Mouse (Mus musculus) midbrain, embryonic 15.5 days (tissue): ENCODE measurements around the gene Oas1h. TPM values are rescaled to one million over a fixed set of nuclear protein-coding genes. Genes with fewer than 3 reads are reported as not detected.
A peak's percentile ranks its signal among the peaks of the same experiment; 100 is the strongest.

Source experiments
- ATAC-seq: fragments of 200-750 bp; cut with Nextera tagmentation; replicated peaks from 2 replicates; pipeline ENCODE4 v1.8.0; 2017; ENCODE audit warnings: moderate TSS enrichment
- H3K27ac ChIP-seq: fragments of 300-500 bp; sonication (generic); 2 replicates; pipeline ENCODE4 v1.5.1; 2015; ENCODE audit warnings: mild to moderate bottlenecking, inconsistent platforms
- H3K27me3 ChIP-seq: fragments of 300-500 bp; sonication (generic); replicated peaks from 2 replicates; pipeline ENCODE4 v1.6.1; 2015; ENCODE audit warnings: inconsistent platforms
- H3K36me3 ChIP-seq: fragments of 300-500 bp; sonication (generic); replicated peaks from 2 replicates; pipeline ENCODE4 v1.6.1; 2015; ENCODE audit warnings: inconsistent platforms
- H3K4me1 ChIP-seq: fragments of 300-500 bp; sonication (generic); 2 replicates; pipeline ENCODE4 v1.6.1; 2015; ENCODE audit warnings: inconsistent platforms
- H3K4me2 ChIP-seq: fragments of 300-500 bp; sonication (generic); 2 replicates; pipeline ENCODE4 v1.6.1; 2015; ENCODE audit warnings: inconsistent platforms, mild to moderate bottlenecking, moderate library complexity
- H3K4me3 ChIP-seq: fragments of 300-500 bp; sonication (generic); 2 replicates; pipeline ENCODE4 v1.5.1; 2015; ENCODE audit warnings: mild to moderate bottlenecking, inconsistent platforms
- H3K9ac ChIP-seq: fragments of 300-500 bp; sonication (generic); 2 replicates; pipeline ENCODE4 v1.6.1; 2015; ENCODE audit warnings: mild to moderate bottlenecking, inconsistent platforms
- H3K9me3 ChIP-seq: fragments of 300-500 bp; sonication (generic); 2 replicates; pipeline ENCODE4 v1.6.1; 2016; ENCODE audit warnings: inconsistent platforms
- WGBS: fragments of 180-500 bp; shearing (Covaris S2); methylation state at CpG from one replicate; pipeline ENCODE4 v1.1.7; 2015; ENCODE audit warnings: mixed read lengths; 5-methylcytosine and 5-hydroxymethylcytosine counted together
- polyA plus RNA-seq: library from polyadenylated mRNA; unstranded; fragments of >200 nt; fragmentation: Nextera tagmentation; extraction: Ambion mirVana; gene quantifications from 2 replicates; pipeline ENCODE4 v1.2.1, GENCODE M21; 2015

Gene Oas1h
- not detected in 2 replicates for polyA plus RNA-seq

GRCm38 (mm10) chr5:120861121-120861520, at the start of gene Oas1h:
TSS of gene Oas1h (plus strand) at chr5:120861421.
- Histone ChIP-seq H3K9ac (no peak within 1 kb of the TSS), H3K4me2 (no peak within 1 kb of the TSS), H3K9me3 (no peaks in the 10 kb centered on the region), H3K36me3 (no peaks in the 10 kb centered on the region), H3K4me1 (no peaks in the 10 kb centered on the region), H3K27me3 (no peaks in the 10 kb centered on the region), H3K4me3 (no peak within 1 kb of the TSS), H3K27ac (no peak within 1 kb of the TSS)
- 49% methylated on average over 4 of the region's 4 CpGs for WGBS
- ATAC-seq: no peak

DNA sequence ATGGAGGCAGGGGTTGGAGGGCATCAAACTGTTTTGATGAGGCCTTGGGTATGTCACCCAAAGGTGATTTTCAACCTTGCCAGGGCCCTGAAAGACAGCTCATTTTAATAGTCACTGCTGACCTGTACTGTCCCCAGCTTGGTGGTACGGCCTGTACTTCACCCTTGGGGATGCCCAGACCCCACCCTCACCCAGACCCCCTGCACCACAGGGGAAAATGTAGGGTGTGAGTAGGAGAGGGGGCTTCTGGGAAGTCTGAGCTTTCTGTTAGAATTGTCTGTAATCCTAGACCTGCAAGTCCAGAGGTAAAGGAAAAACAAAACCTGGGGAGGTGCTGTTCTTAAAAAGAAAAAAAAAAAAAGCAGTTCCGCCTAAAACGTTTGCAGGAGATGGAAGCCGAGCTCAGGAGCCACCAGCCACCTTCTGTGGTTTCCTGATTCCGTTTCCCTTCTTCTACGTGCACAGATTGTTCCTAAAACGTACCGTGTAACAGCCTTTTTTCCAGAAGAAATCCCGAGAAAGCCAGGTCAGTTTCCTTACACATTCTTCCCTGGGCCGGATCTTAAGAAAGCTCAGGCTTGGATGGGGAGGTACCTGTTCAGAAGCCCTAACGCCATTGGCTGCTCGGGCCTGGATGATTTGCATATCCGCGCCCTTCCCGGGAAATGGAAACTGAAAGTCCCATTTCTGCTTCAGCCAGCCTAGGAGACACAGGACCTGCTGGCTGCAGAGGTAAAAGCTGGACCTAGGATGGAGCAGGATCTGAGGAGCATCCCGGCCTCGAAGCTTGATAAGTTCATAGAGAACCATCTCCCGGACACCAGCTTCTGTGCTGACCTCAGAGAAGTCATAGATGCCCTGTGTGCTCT, 49.0 kb upstream of the Oas1h start, which contains the start of gene Oas1c:
TSS of gene Oas1c (minus strand) at position 564 of the 869 bp plus-strand sequence.
- WGBS: 9% methylated on average over 18 of the region's 18 CpGs

GRCm38 (mm10) chr5:120813023-120813422, 48.2 kb upstream of the Oas1h start:
- WGBS: 82% methylated on average over 6 of the region's 6 CpGs
- Histone ChIP-seq H3K27ac (no peak overlapping the region), H3K36me3 (no peaks in the 10 kb centered on the region), H3K4me1 (peaks cover 13% of the 10 kb centered on the region), H3K9ac (no peak overlapping the region), H3K4me3 (no peak overlapping the region), H3K9me3 (no peaks in the 10 kb centered on the region), H3K27me3 (no peaks in the 10 kb centered on the region), H3K4me2 (peak overlapping the region; percentile 54)
- ATAC-seq: no peak

More for the DNA sequence above, 49.0 kb upstream of the Oas1h start, which contains the start of gene Oas1c:
- Histone ChIP-seq H3K4me1 (peaks cover 13% of the 10 kb centered on the region), H3K9me3 (no peaks in the 10 kb centered on the region), H3K4me2 (peak within 1 kb of the TSS; percentile 54), H3K27ac (peak within 1 kb of the TSS; percentile 80), H3K9ac (peak within 1 kb of the TSS; percentile 41), H3K36me3 (no peaks in the 10 kb centered on the region), H3K4me3 (peak within 1 kb of the TSS; percentile 26), H3K27me3 (no peaks in the 10 kb centered on the region)
- ATAC-seq: peak; percentile 86

DNA sequence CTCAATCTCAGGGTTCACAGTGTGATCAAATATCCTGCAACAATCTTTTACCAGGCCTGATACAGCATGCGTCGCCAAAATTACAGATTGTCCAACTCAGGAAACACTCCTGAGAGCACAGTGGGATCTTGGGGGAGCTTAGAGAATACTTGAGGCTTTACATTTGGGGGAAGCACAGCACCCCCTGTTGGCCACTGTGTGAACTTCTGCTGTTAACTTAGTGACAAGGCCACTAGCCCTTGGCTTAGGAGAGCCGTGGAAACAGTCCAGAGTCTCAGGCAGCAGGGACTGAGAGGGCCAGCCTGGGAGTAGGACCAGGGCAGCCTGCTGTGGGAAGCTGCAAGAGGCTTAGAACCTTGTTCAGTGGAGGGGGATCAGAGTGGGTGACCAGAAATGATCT, 45.3 kb upstream of the Oas1h start:
- WGBS: 68% methylated on average over 3 of the region's 3 CpGs
- ATAC-seq: no peak

GRCm38 (mm10) chr5:120818999-120819398, 42.2 kb upstream of the Oas1h start:
- no peaks in the 10 kb centered on the region for H3K36me3 ChIP-seq
- no peaks in the 10 kb centered on the region for H3K9me3 ChIP-seq
- H3K4me1 ChIP-seq: no peaks in the 10 kb centered on the region
- ATAC-seq: no peak
- no peaks in the 10 kb centered on the region for H3K27me3 ChIP-seq
- no peak overlapping the region for H3K9ac ChIP-seq
- H3K4me2 ChIP-seq: no peak overlapping the region
- H3K27ac ChIP-seq: no peak overlapping the region
- H3K4me3 ChIP-seq: no peak overlapping the region

More for the DNA sequence above, 45.3 kb upstream of the Oas1h start:
- Histone ChIP-seq H3K9me3 (no peaks in the 10 kb centered on the region), H3K4me3 (no peak overlapping the region), H3K27me3 (no peaks in the 10 kb centered on the region), H3K27ac (no peak overlapping the region), H3K4me2 (no peak overlapping the region), H3K4me1 (peaks cover 13% of the 10 kb centered on the region), H3K36me3 (no peaks in the 10 kb centered on the region), H3K9ac (no peak overlapping the region)

- no peaks in the 10 kb centered on the region for H3K27me3 ChIP-seq
- WGBS: 83% methylated on average over 4 of the region's 4 CpGs
- no peaks in the 10 kb centered on the region for H3K9me3 ChIP-seq
- H3K27ac ChIP-seq: no peak overlapping the region
- H3K36me3 ChIP-seq: no peaks in the 10 kb centered on the region
- H3K4me1 ChIP-seq: peaks cover 9% of the 10 kb centered on the region; the same call in 1 of the 2 replicates
- no peak for ATAC-seq
- no peak overlapping the region for H3K9ac ChIP-seq
- no peak overlapping the region for H3K4me2 ChIP-seq
- H3K4me3 ChIP-seq: no peak overlapping the region
Measured at GRCm38 (mm10) chr5:120831031-120831430, 30.2 kb upstream of the Oas1h start.

GRCm38 (mm10) chr5:120833335-120834280, 27.6 kb upstream of the Oas1h start:
- Histone ChIP-seq H3K4me2 (peak overlapping the region; percentile 32), H3K27me3 (no peaks in the 10 kb centered on the region), H3K27ac (no peak overlapping the region), H3K4me3 (no peak overlapping the region), H3K9ac (no peak overlapping the region), H3K9me3 (no peaks in the 10 kb centered on the region), H3K36me3 (no peaks in the 10 kb centered on the region), H3K4me1 (peaks cover 9% of the 10 kb centered on the region; the same call in 1 of the 2 replicates)
- WGBS: 9% methylated on average over 17 of the region's 17 CpGs
- ATAC-seq: no peak

DNA sequence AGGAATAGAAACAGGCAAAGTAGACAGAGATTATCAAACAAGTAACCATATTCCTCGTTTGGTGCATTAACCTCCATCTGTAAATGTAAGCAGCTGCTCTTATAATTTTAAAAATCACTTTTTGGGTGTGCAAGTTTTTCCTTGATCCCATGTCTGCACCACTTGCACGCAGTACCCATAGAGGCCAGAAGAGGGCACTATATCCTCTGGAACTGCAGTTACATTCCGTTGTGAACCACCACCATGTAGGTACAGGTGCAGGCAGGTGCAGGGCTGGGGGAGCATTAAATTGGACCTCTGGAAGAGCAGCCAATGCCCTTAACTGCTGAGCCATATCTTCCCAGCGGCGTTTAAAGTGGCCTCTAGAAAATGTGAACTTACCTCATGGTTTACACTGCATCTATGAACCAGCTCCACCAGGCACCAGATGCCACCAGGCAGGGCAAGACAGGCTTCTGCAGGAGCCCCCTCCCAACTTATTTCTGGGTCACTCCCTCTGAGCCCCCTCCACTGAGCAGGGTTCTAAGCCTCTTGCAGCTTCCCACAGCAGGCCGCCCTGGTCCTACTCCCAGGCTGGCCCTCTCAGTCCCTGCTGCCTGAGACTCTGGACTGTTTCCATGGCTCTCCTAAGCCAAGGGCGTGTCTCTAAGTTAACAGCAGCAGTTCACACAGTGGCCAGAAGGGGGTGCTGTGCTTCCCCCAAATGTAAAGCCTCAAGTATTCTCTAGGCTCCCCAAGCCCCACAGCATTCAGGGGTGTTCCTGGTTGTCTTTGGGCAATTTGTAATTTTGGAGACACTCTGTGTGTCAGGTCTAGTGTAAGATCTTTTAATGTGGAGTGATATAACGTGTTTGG, 24.3 kb upstream of the Oas1h start:
- Histone ChIP-seq H3K4me2 (no peak overlapping the region), H3K36me3 (no peaks in the 10 kb centered on the region), H3K4me1 (peaks cover 9% of the 10 kb centered on the region; the same call in 1 of the 2 replicates), H3K27ac (no peak overlapping the region), H3K9me3 (no peaks in the 10 kb centered on the region), H3K4me3 (no peak overlapping the region), H3K27me3 (no peaks in the 10 kb centered on the region), H3K9ac (no peak overlapping the region)
- WGBS: 9% methylated on average over 8 of the region's 8 CpGs
- ATAC-seq: no peak

GRCm38 (mm10) chr5:120844713-120845112, 16.5 kb upstream of the Oas1h start:
- no peak overlapping the region for H3K4me2 ChIP-seq
- no peaks in the 10 kb centered on the region for H3K27me3 ChIP-seq
- H3K27ac ChIP-seq: no peak overlapping the region
- no peaks in the 10 kb centered on the region for H3K4me1 ChIP-seq
- no peak overlapping the region for H3K4me3 ChIP-seq
- no peak for ATAC-seq
- H3K36me3 ChIP-seq: no peaks in the 10 kb centered on the region
- no peaks in the 10 kb centered on the region for H3K9me3 ChIP-seq
- WGBS: 75% methylated on average over 3 of the region's 3 CpGs
- H3K9ac ChIP-seq: no peak overlapping the region

GRCm38 (mm10) chr5:120847067-120847466, 14.2 kb upstream of the Oas1h start, which contains the start of gene Oas1f:
TSS of gene Oas1f (plus strand) at chr5:120847367.
- Histone ChIP-seq H3K9me3 (no peaks in the 10 kb centered on the region), H3K4me2 (no peak within 1 kb of the TSS), H3K9ac (no peak within 1 kb of the TSS), H3K27ac (no peak within 1 kb of the TSS), H3K27me3 (no peaks in the 10 kb centered on the region), H3K4me3 (no peak within 1 kb of the TSS), H3K4me1 (no peaks in the 10 kb centered on the region), H3K36me3 (no peaks in the 10 kb centered on the region)
- ATAC-seq: no peak
- WGBS: 80% methylated on average over 4 of the region's 4 CpGs

- ATAC-seq: no peak
- 62% methylated on average over 3 of the region's 3 CpGs for WGBS
- Histone ChIP-seq H3K36me3 (no peaks in the 10 kb centered on the region), H3K4me1 (no peaks in the 10 kb centered on the region), H3K4me2 (no peak overlapping the region), H3K9ac (no peak overlapping the region), H3K27ac (no peak overlapping the region), H3K27me3 (no peaks in the 10 kb centered on the region), H3K4me3 (no peak overlapping the region), H3K9me3 (peaks cover 9% of the 10 kb centered on the region)
Measured at GRCm38 (mm10) chr5:120849601-120850136, 11.6 kb upstream of the Oas1h start.
